Mouse (Mus musculus) embryo, embryonic 9.5 days (tissue): Measurements from ENCODE around the gene Mecom.
"Not testable (repeated sequence)": the region's sequence is repeated elsewhere in the genome, so short reads cannot be mapped to it uniquely, and the experiment has no call there.

ENCODE experiments used
- DNase-seq: peaks from one replicate; pipeline ENCODE4 v3.0.0-alpha.2; 2017; ENCODE audit errors: extremely low spot score

Mecom gene

GRCm38 (mm10) chr3:30547908-30548307, at the start of gene Mecom:
TSS of gene Mecom (minus strand) at chr3:30548008.
- DNase-seq: no peak

- no peak for DNase-seq
Measured at GRCm38 (mm10) chr3:30597271-30597670, 49.5 kb upstream of the Mecom start.

- peak; percentile 65 for DNase-seq
Measured at GRCm38 (mm10) chr3:30595111-30595832, 47.5 kb upstream of the Mecom start.

- DNase-seq: no peak
Measured at GRCm38 (mm10) chr3:30593719-30594485, 46.1 kb upstream of the Mecom start.

- DNase-seq: peak; percentile 54
Measured at GRCm38 (mm10) chr3:30592418-30592853, 44.6 kb upstream of the Mecom start.

- DNase-seq: no peak
Measured at GRCm38 (mm10) chr3:30588865-30589264, 41.1 kb upstream of the Mecom start.

GRCm38 (mm10) chr3:30573549-30573948, 25.7 kb upstream of the Mecom start:
- DNase-seq: no peak

- DNase-seq: not testable (repeated sequence)
Measured at GRCm38 (mm10) chr3:30566333-30566732, 18.5 kb upstream of the Mecom start.

GRCm38 (mm10) chr3:30560677-30561314, 13.0 kb upstream of the Mecom start:
- no peak for DNase-seq

GRCm38 (mm10) chr3:30553741-30554140, 5.9 kb upstream of the Mecom start:
- no peak for DNase-seq

GRCm38 (mm10) chr3:30550218-30550617, 2.4 kb upstream of the Mecom start:
- no peak for DNase-seq

GRCm38 (mm10) chr3:30548928-30549327, 1.1 kb upstream of the Mecom start:
- no peak for DNase-seq

- peak; percentile 15 for DNase-seq
Measured at GRCm38 (mm10) chr3:30546831-30547369, 908 bp downstream of the Mecom start.

- DNase-seq: no peak
Measured at GRCm38 (mm10) chr3:30546366-30546765, 1.4 kb downstream of the Mecom start.

GRCm38 (mm10) chr3:30545246-30545645, 2.6 kb downstream of the Mecom start:
- DNase-seq: no peak

- no peak for DNase-seq
Measured at GRCm38 (mm10) chr3:30544305-30544704, 3.5 kb downstream of the Mecom start.

GRCm38 (mm10) chr3:30535821-30536220, 12.0 kb downstream of the Mecom start:
- no peak for DNase-seq

- not testable (repeated sequence) for DNase-seq
Measured at GRCm38 (mm10) chr3:30520751-30521150, 27.1 kb downstream of the Mecom start.

- no peak for DNase-seq
Measured at GRCm38 (mm10) chr3:30519425-30519824, 28.4 kb downstream of the Mecom start.

- DNase-seq: no peak
Measured at GRCm38 (mm10) chr3:30515795-30516170, 32.0 kb downstream of the Mecom start.

- peak; percentile 87 for DNase-seq
Measured at GRCm38 (mm10) chr3:30514901-30515794, 32.7 kb downstream of the Mecom start.
